Mouse (Mus musculus): ENCODE data around the gene Pld3.

Pld3 gene

GRCm38 (mm10) chr7:27569580-27570224 is 16.7 kb upstream of the Pld3 start:
- no peak for DNase-seq (ENCODE audit: low spot score in 2 of 2)

GRCm38 (mm10) chr7:27560978-27561377 is 8.0 kb upstream of the Pld3 start:
- no peak for DNase-seq (ENCODE audit: low spot score in 2 of 2)

GRCm38 (mm10) chr7:27560291-27560887 is 7.4 kb upstream of the Pld3 start:
- DNase-seq (ENCODE audit: low spot score in 2 of 2), result no peak

GRCm38 (mm10) chr7:27552070-27552469 is 948 bp downstream of the Pld3 start:
- DNase-seq (ENCODE audit: low spot score in 2 of 2), result no peak

- no peak for DNase-seq (ENCODE audit: low spot score in 2 of 2)
Observed at GRCm38 (mm10) chr7:27549597-27549996, 3.4 kb downstream of the Pld3 start.

GRCm38 (mm10) chr7:27544675-27545370 is 8.2 kb downstream of the Pld3 start:
- no peak for DNase-seq (ENCODE audit: low spot score in 2 of 2)

- no peak for DNase-seq (ENCODE audit: low spot score in 2 of 2)
Observed at GRCm38 (mm10) chr7:27543851-27544250, 9.2 kb downstream of the Pld3 start.

GRCm38 (mm10) chr7:27543065-27543464 is 10.0 kb downstream of the Pld3 start:
- DNase-seq (ENCODE audit: low spot score in 2 of 2), result no peak

- DNase-seq (ENCODE audit: low spot score in 2 of 2), result peak; percentile 93
Observed at GRCm38 (mm10) chr7:27542392-27543033, 10.5 kb downstream of the Pld3 start.

- no peak for DNase-seq (ENCODE audit: low spot score in 2 of 2)
Observed at GRCm38 (mm10) chr7:27541922-27542321, 11.1 kb downstream of the Pld3 start.

GRCm38 (mm10) chr7:27541431-27541830 is 11.6 kb downstream of the Pld3 start:
- peak; percentile 85 to 95 for DNase-seq (ENCODE audit: low spot score in 2 of 2)

- DNase-seq (ENCODE audit: low spot score in 2 of 2), result no peak
Observed at GRCm38 (mm10) chr7:27540935-27541334, 12.1 kb downstream of the Pld3 start.

GRCm38 (mm10) chr7:27540521-27540920 is 12.5 kb downstream of the Pld3 start:
- DNase-seq (ENCODE audit: low spot score in 2 of 2), result no peak

- no peak for DNase-seq (ENCODE audit: low spot score in 2 of 2)
Observed at GRCm38 (mm10) chr7:27538797-27539196, 14.2 kb downstream of the Pld3 start.

- DNase-seq (ENCODE audit: low spot score in 2 of 2), result no peak
Observed at GRCm38 (mm10) chr7:27537998-27538397, 15.0 kb downstream of the Pld3 start.

GRCm38 (mm10) chr7:27536618-27537017 is 16.4 kb downstream of the Pld3 start:
- no peak for DNase-seq (ENCODE audit: low spot score in 2 of 2)

- DNase-seq (ENCODE audit: low spot score in 2 of 2), result no peak
Observed at GRCm38 (mm10) chr7:27535386-27535785, 17.6 kb downstream of the Pld3 start.

GRCm38 (mm10) chr7:27532480-27533050 is 20.5 kb downstream of the Pld3 start:
- no peak for DNase-seq (ENCODE audit: low spot score in 2 of 2)

GRCm38 (mm10) chr7:27531707-27532106 is 21.3 kb downstream of the Pld3 start:
- no peak for DNase-seq (ENCODE audit: low spot score in 2 of 2)

- no peak for DNase-seq (ENCODE audit: low spot score in 2 of 2)
Observed at GRCm38 (mm10) chr7:27530937-27531336, 22.1 kb downstream of the Pld3 start.

GRCm38 (mm10) chr7:27529070-27529469 is 23.9 kb downstream of the Pld3 start:
- no peak for DNase-seq (ENCODE audit: low spot score in 2 of 2)

Measured in frontal cortex, postnatal 36 days (tissue).